Mouse (Mus musculus): ENCODE results near the gene Prap1. TPM values are rescaled to one million over a fixed set of nuclear protein-coding genes. Genes with fewer than 3 reads are reported as not detected.

The Prap1 gene
- polyA plus RNA-seq (2016; fragmentation: Nextera tagmentation; extraction: Ambion mirVana): not detected in 2 replicates

DNA sequence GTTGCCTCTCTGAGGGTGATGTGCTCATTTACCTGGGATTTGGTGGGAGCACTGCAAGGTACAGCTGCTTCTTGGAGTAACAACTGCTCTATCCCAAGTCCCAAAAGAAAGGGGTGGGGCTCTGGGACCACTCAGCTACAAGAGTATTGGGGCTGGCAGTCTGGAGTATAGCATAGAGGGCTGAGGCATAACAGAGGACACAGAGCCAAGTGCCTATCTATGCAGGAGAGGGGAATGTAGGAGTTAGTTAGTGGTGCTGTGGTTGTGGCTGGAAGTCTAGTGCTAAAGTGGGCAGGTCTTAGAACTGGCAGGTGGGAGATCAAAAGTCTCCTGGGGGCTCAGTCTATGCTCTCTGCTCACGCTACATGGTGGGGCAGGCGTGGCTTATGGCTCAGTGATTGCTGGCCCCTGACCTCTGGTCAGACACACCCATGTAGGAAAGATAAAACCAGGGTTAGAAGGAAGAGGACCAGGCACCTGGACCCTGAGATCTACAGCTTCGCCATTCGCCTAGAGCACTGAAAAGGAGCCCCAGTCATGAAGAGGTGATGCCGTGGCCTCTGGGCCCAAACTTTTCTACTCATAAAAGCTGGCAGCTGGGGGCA lies at the start of gene Prap1:
Gene Prap1, plus strand, starts transcription at position 472 of the 605 bp plus-strand sequence.
- Histone ChIP-seq H3K27me3 (ENCODE audit: insufficient read depth, poor library complexity, severe bottlenecking) (no peaks in the 10 kb centered on the region), H3K27ac (no peak within 1 kb of the TSS), H3K9me3 (no peaks in the 10 kb centered on the region), H3K4me1 (peaks cover 8% of the 10 kb centered on the region), H3K4me3 (no peak within 1 kb of the TSS), H3K36me3 (no peaks in the 10 kb centered on the region)
- no peak for DNase-seq (ENCODE audit: low spot score)
- 56% methylated on average over 5 of the region's 5 CpGs for WGBS

- Histone ChIP-seq H3K9me3 (no peaks in the 10 kb centered on the region), H3K4me3 (no peak overlapping the region), H3K36me3 (peaks cover 3% of the 10 kb centered on the region), H3K4me1 (peaks cover 24% of the 10 kb centered on the region), H3K27me3 (ENCODE audit: insufficient read depth, poor library complexity, severe bottlenecking) (peaks cover 75% of the 10 kb centered on the region), H3K27ac (no peak overlapping the region)
- DNase-seq (ENCODE audit: low spot score): no peak
- WGBS: 72% methylated on average over 4 of the region's 4 CpGs
Observed at GRCm38 (mm10) chr7:140045546-140045945, 47.6 kb upstream of the Prap1 start.

GRCm38 (mm10) chr7:140047811-140048311 lies 45.3 kb upstream of the Prap1 start:
- Histone ChIP-seq H3K4me3 (peak overlapping the region; percentile 56), H3K27ac (no peak overlapping the region), H3K9me3 (no peaks in the 10 kb centered on the region), H3K4me1 (peaks cover 24% of the 10 kb centered on the region), H3K27me3 (ENCODE audit: insufficient read depth, poor library complexity, severe bottlenecking) (peaks cover 98% of the 10 kb centered on the region), H3K36me3 (no peaks in the 10 kb centered on the region)
- no peak for DNase-seq (ENCODE audit: low spot score)
- under 1% methylated on average over 33 of the region's 33 CpGs for WGBS

GRCm38 (mm10) chr7:140048361-140049114 lies 44.7 kb upstream of the Prap1 start, which contains the start of gene Msx3:
Gene Msx3, minus strand, starts transcription at chr7:140049089.
- H3K4me3 ChIP-seq: peak within 1 kb of the TSS; percentile 56
- no peak within 1 kb of the TSS for H3K27ac ChIP-seq
- H3K9me3 ChIP-seq: no peaks in the 10 kb centered on the region
- H3K27me3 ChIP-seq (ENCODE audit: insufficient read depth, poor library complexity, severe bottlenecking): peaks cover 100% of the 10 kb centered on the region
- H3K36me3 ChIP-seq: no peaks in the 10 kb centered on the region
- 1% methylated on average over 56 of the region's 56 CpGs for WGBS
- DNase-seq (ENCODE audit: low spot score): no peak
- H3K4me1 ChIP-seq: peaks cover 24% of the 10 kb centered on the region

DNA sequence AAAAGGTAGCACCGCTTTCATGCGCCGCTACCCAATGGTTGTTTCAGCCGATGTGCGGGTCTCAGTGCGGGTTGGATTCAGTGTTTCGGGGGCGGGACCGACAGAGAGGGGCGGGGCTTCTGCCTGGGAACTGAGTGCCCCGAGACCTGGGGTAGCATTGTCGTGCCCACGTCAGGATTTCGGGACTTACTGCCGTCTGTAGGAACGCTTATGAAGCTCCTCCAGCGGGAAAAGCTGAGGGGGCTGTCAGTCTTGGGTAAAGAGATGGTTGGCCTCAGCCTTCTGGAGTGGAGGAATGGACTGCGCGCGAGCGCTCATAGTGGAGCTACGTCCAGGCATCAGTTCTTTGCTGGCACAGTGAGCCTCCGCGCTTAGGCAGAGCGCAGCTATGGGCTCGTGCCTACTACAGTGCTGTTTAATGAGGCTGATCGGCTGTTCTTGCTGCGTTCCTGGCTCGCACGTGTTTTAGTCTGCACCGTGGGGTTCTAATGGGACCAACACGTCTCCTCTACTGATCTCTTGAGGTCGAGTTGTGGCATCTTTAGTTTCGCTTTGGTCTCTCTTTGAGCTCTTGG lies 44.0 kb upstream of the Prap1 start:
- Histone ChIP-seq H3K9me3 (no peaks in the 10 kb centered on the region), H3K4me1 (peaks cover 24% of the 10 kb centered on the region), H3K36me3 (no peaks in the 10 kb centered on the region), H3K4me3 (peak overlapping the region; percentile 56), H3K27ac (no peak overlapping the region), H3K27me3 (ENCODE audit: insufficient read depth, poor library complexity, severe bottlenecking) (peaks cover 100% of the 10 kb centered on the region)
- WGBS: 1% methylated on average over 34 of the region's 34 CpGs
- DNase-seq (ENCODE audit: low spot score): no peak

- Histone ChIP-seq H3K27ac (no peak overlapping the region), H3K4me3 (no peak overlapping the region), H3K9me3 (no peaks in the 10 kb centered on the region), H3K4me1 (peaks cover 16% of the 10 kb centered on the region), H3K27me3 (ENCODE audit: insufficient read depth, poor library complexity, severe bottlenecking) (peaks cover 100% of the 10 kb centered on the region), H3K36me3 (no peaks in the 10 kb centered on the region)
- DNase-seq (ENCODE audit: low spot score): no peak
- 67% methylated on average over 4 of the region's 4 CpGs for WGBS
Observed at GRCm38 (mm10) chr7:140054124-140054523, 39.1 kb upstream of the Prap1 start.

- no peak for DNase-seq (ENCODE audit: low spot score)
- Histone ChIP-seq H3K4me3 (peak overlapping the region; percentile 63), H3K9me3 (no peaks in the 10 kb centered on the region), H3K4me1 (peaks cover 19% of the 10 kb centered on the region), H3K27ac (peak overlapping the region; percentile 67), H3K27me3 (ENCODE audit: insufficient read depth, poor library complexity, severe bottlenecking) (peaks cover 100% of the 10 kb centered on the region), H3K36me3 (no peaks in the 10 kb centered on the region)
- 4% methylated on average over 53 of the region's 53 CpGs for WGBS
Observed at GRCm38 (mm10) chr7:140057413-140058407, 35.5 kb upstream of the Prap1 start.

- peak overlapping the region; percentile 67; the same call in 1 of the 2 replicates for H3K27ac ChIP-seq
- 25% methylated on average over 7 of the region's 7 CpGs for WGBS
Observed at GRCm38 (mm10) chr7:140058528-140058927, 34.7 kb upstream of the Prap1 start.

GRCm38 (mm10) chr7:140059601-140060000 lies 33.6 kb upstream of the Prap1 start:
- no peaks in the 10 kb centered on the region for H3K36me3 ChIP-seq
- DNase-seq (ENCODE audit: low spot score): no peak
- H3K9me3 ChIP-seq: no peaks in the 10 kb centered on the region
- 12% methylated on average over 4 of the region's 4 CpGs for WGBS
- peaks cover 100% of the 10 kb centered on the region for H3K27me3 ChIP-seq (ENCODE audit: insufficient read depth, poor library complexity, severe bottlenecking)
- H3K4me1 ChIP-seq: peaks cover 19% of the 10 kb centered on the region
- no peak overlapping the region for H3K27ac ChIP-seq
- no peak overlapping the region for H3K4me3 ChIP-seq

More at GRCm38 (mm10) chr7:140058528-140058927, 34.7 kb upstream of the Prap1 start:
- DNase-seq (ENCODE audit: low spot score): no peak
- Histone ChIP-seq H3K27me3 (ENCODE audit: insufficient read depth, poor library complexity, severe bottlenecking) (peaks cover 100% of the 10 kb centered on the region), H3K9me3 (no peaks in the 10 kb centered on the region), H3K4me1 (peaks cover 19% of the 10 kb centered on the region), H3K36me3 (no peaks in the 10 kb centered on the region), H3K4me3 (peak overlapping the region; percentile 63)

DNA sequence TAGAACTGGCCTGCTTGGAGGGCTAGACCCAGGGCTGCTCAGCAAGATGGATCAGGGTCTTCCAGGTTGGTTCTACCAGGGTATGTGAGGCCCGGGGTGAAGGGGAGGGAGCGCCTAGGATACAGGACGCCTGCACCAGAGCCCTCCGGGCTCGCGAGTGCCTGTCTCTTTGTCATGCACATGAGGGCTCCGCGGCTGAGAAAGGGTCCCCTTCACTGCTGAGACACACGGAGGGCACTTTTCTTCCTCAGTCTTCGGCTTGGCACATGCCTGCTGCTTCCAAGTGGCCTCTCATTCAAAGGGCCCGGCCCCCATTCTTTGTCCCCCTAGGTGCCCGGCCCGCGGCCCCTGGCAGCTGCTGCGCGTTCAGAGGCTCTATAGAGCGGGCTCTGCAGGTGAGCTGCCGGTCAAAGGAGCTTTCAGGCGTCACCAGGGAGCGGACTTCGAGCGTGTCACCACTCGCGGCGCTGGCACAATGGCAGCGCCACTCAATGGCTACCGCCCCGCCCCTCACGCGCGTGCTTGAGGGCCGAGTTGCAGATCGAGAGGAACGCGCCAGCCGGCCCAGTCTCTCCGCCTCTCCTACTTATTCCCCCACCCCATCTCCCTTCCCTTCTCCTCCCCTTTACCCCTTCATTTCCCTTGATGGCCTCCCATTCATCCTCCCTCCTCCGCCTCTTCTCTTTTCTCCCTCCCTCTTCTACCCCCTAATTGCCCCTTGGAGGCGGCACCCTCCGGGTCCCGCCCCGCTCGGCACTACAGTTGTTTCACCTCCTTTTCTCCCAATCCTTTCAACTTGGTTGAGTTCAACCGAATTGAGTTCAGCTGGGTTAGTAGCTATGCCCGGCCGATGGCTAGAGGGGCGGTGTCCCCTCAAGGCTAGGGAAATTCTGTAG lies 32.0 kb upstream of the Prap1 start:
- H3K36me3 ChIP-seq: no peaks in the 10 kb centered on the region
- no peaks in the 10 kb centered on the region for H3K9me3 ChIP-seq
- H3K27ac ChIP-seq: peak overlapping the region; percentile 42; the same call in 1 of the 2 replicates
- H3K27me3 ChIP-seq (ENCODE audit: insufficient read depth, poor library complexity, severe bottlenecking): peaks cover 98% of the 10 kb centered on the region
- H3K4me3 ChIP-seq: peak overlapping the region; percentile 55
- peaks cover 19% of the 10 kb centered on the region for H3K4me1 ChIP-seq
- no peak for DNase-seq (ENCODE audit: low spot score)
- WGBS: 2% methylated on average over 47 of the region's 47 CpGs

GRCm38 (mm10) chr7:140061832-140062130 lies 31.4 kb upstream of the Prap1 start:
- Histone ChIP-seq H3K4me3 (peak overlapping the region; percentile 55; the same call in 1 of the 2 replicates), H3K4me1 (peaks cover 19% of the 10 kb centered on the region), H3K36me3 (no peaks in the 10 kb centered on the region), H3K9me3 (no peaks in the 10 kb centered on the region), H3K27me3 (ENCODE audit: insufficient read depth, poor library complexity, severe bottlenecking) (peaks cover 94% of the 10 kb centered on the region), H3K27ac (no peak overlapping the region)
- no peak for DNase-seq (ENCODE audit: low spot score)
- WGBS: 5% methylated on average over 6 of the region's 6 CpGs

Data from heart, embryonic 10.5 days (tissue).